Mouse (Mus musculus) forebrain, embryonic 14.5 days (tissue): Measurements from ENCODE around the gene Nsun2. TPM values are rescaled to one million over a fixed set of nuclear protein-coding genes. Genes with fewer than 3 reads are reported as not detected.
"Not testable (repeated sequence)": the region's sequence is repeated elsewhere in the genome, so short reads cannot be mapped to it uniquely, and the experiment has no call there.

Source experiments
- ATAC-seq: fragments of 200-750 bp; cut with Nextera tagmentation; 2 replicates; pipeline ENCODE4 v1.8.0; 2017; ENCODE audit warnings: mild to moderate bottlenecking, moderate library complexity
- DNase-seq: peaks from one replicate; pipeline ENCODE4 v3.0.0-alpha.2; 2015; ENCODE audit warnings: low spot score
- H3K27ac ChIP-seq: fragments of 300-500 bp; sonication (generic); 2 replicates; pipeline ENCODE4 v1.5.1; 2014; ENCODE audit warnings: low read depth, mild to moderate bottlenecking, control low read depth, low read length, moderate library complexity
- H3K27me3 ChIP-seq: fragments of 300-500 bp; sonication (generic); replicated peaks from 2 replicates; pipeline ENCODE4 v1.6.1; 2014; ENCODE audit warnings: low read length, control low read depth, mixed read lengths; ENCODE audit not compliant: control insufficient read depth, insufficient read depth
- H3K36me3 ChIP-seq: fragments of 300-500 bp; sonication (generic); 2 replicates; pipeline ENCODE4 v1.6.1; 2014; ENCODE audit warnings: low read length, control low read depth; ENCODE audit not compliant: control insufficient read depth, insufficient read depth
- H3K4me1 ChIP-seq: fragments of 300-500 bp; sonication (generic); 2 replicates; pipeline ENCODE4 v1.6.1; 2014; ENCODE audit warnings: antibody characterized with exemption, low read length, control low read depth; ENCODE audit not compliant: control insufficient read depth, insufficient read depth
- H3K4me2 ChIP-seq: fragments of 300-500 bp; sonication (generic); 2 replicates; pipeline ENCODE4 v1.6.1; 2014; ENCODE audit warnings: mild to moderate bottlenecking, control low read depth, low read length
- H3K4me3 ChIP-seq: fragments of 300-500 bp; sonication (generic); 2 replicates; pipeline ENCODE4 v1.5.1; 2014; ENCODE audit warnings: low read depth, low read length, control low read depth
- H3K9ac ChIP-seq: fragments of 300-500 bp; sonication (generic); 2 replicates; pipeline ENCODE4 v1.6.1; 2014; ENCODE audit warnings: mild to moderate bottlenecking, low read length, control low read depth, moderate library complexity
- H3K9me3 ChIP-seq: fragments of 300-500 bp; sonication (generic); replicated peaks from 2 replicates; pipeline ENCODE4 v1.6.1; 2016; ENCODE audit warnings: low read length, control low read depth, mixed read lengths; ENCODE audit not compliant: control insufficient read depth
- WGBS: fragments of 180-500 bp; shearing (Covaris S2); extraction: QIAGEN DNeasy Blood & Tissue Kit; methylation state at CpG from one replicate; pipeline ENCODE4 v1.1.7; 2014; 5-methylcytosine and 5-hydroxymethylcytosine counted together
- polyA plus RNA-seq: library from polyadenylated mRNA; unstranded; fragments of >200 nt; fragmentation: Nextera tagmentation; extraction: Ambion mirVana; gene quantifications from 2 replicates; pipeline ENCODE4 v1.2.1, GENCODE M21; 2014

Gene Nsun2
- polyA plus RNA-seq, 1 experiment from 2014 or later, result 86.2 TPM

GRCm38 (mm10) chr13:69564573-69564972 is 31.0 kb downstream of the Nsun2 start:
- DNase-seq (no peak), ATAC-seq (no peak)
- no peaks in the 10 kb centered on the region for H3K4me1 ChIP-seq
- no peak overlapping the region for H3K4me3 ChIP-seq
- H3K9ac ChIP-seq, result no peak overlapping the region
- no peaks in the 10 kb centered on the region for H3K36me3 ChIP-seq
- no peak overlapping the region for H3K4me2 ChIP-seq
- no peaks in the 10 kb centered on the region for H3K27me3 ChIP-seq
- H3K27ac ChIP-seq, result no peak overlapping the region
- H3K9me3 ChIP-seq, result no peaks in the 10 kb centered on the region

- not testable (repeated sequence) for DNase-seq, H3K4me2 ChIP-seq, H3K9ac ChIP-seq, H3K27ac ChIP-seq, H3K4me1 ChIP-seq, H3K27me3 ChIP-seq, H3K4me3 ChIP-seq, H3K36me3 ChIP-seq, ATAC-seq, H3K9me3 ChIP-seq
- WGBS, result 87% methylated on average over 4 of the region's 4 CpGs
Observed at GRCm38 (mm10) chr13:69565401-69565800, 31.9 kb downstream of the Nsun2 start.

- Histone ChIP-seq H3K4me2 (no peak overlapping the region), H3K27ac (no peak overlapping the region), H3K4me1 (no peaks in the 10 kb centered on the region), H3K36me3 (no peaks in the 10 kb centered on the region), H3K4me3 (no peak overlapping the region), H3K9ac (no peak overlapping the region), H3K27me3 (no peaks in the 10 kb centered on the region), H3K9me3 (no peaks in the 10 kb centered on the region)
- no peak for ATAC-seq
- no peak for DNase-seq
- WGBS, result 85% methylated on average over 9 of the region's 9 CpGs
Observed at GRCm38 (mm10) chr13:69569201-69569600, 35.7 kb downstream of the Nsun2 start.

DNA sequence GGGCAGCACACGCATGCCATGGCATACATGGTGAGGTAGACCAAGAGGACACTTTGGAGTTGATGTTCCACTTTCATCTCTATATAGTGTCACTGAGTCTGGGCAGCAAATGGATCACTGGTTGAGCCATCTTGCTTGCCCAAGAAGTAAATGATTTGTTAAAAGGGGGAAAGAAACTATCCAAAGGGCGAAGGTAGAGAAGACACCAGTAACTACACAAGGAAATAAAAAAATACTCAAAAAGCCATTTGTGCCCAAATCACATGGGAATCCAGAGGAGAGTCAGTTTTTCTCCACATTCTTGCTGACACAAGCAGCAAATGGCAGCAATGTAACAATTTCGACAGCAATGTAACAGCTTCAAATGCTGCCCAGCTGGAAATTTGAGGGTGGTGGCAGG is 39.0 kb downstream of the Nsun2 start:
- H3K4me2 ChIP-seq, result no peak overlapping the region

DNA sequence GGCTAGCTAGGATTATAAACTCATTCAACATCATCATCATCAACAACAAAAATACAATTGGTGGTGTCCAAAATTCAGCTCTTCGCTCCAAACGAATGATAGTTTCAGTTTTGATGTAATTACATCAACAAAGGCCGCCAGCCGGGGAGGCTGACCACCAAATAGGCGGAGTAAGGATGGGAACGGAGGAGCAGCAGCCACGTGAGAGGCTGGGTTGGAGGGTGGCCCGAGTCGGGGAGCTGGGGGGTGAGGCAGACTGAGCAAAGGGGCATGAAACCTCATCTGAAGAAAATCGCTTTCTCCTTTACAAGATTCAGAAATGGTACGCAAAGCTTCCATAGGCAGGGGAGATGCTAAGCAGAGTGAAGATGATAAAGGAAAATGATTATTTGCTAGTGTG is 43.1 kb downstream of the Nsun2 start:
- WGBS, result 60% methylated on average over 11 of the region's 11 CpGs
- DNase-seq (no peak), ATAC-seq (no peak)
- H3K4me1 ChIP-seq, result no peaks in the 10 kb centered on the region
- H3K9ac ChIP-seq, result no peak overlapping the region
- H3K27ac ChIP-seq, result no peak overlapping the region
- H3K9me3 ChIP-seq, result no peaks in the 10 kb centered on the region
- no peak overlapping the region for H3K4me3 ChIP-seq
- H3K4me2 ChIP-seq, result no peak overlapping the region
- H3K36me3 ChIP-seq, result no peaks in the 10 kb centered on the region
- H3K27me3 ChIP-seq, result no peaks in the 10 kb centered on the region

More for the DNA sequence above, 39.0 kb downstream of the Nsun2 start:
- DNase-seq (no peak), ATAC-seq (no peak)
- Histone ChIP-seq H3K27me3 (no peaks in the 10 kb centered on the region), H3K4me1 (no peaks in the 10 kb centered on the region), H3K9me3 (no peaks in the 10 kb centered on the region), H3K36me3 (no peaks in the 10 kb centered on the region), H3K9ac (no peak overlapping the region), H3K4me3 (no peak overlapping the region), H3K27ac (no peak overlapping the region)
- WGBS, result 96% methylated on average over 3 of the region's 3 CpGs

DNA sequence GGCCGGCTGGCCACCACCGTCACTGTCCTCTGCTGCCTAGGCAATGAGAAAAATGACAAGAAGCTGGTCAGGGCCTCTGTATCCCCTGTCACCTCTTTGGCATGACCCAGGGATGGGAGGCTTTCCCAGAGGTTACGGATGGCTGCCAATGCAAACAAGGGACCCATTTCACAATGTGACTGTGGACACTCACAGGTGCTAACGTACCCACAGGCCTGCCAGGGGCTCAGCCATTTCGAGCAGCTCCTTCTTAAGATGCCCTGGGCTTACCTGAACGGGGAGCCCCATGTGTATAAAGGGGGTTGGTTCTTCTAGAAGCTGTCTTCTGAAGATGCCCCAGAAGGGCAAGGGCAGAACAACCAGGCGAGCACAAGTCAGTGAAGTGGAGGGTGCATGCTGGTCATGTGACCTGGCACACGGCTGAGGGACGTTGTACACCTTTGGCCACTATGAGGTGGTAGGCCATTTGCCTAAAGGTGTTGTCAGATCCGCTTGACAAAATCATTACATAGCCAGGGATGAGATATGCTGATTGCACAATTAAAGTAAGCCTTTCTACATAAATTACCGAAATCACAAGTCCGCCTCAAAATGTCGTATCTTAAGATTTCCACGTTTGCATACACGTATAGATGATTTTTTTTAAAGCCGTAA is 43.8 kb downstream of the Nsun2 start:
- ATAC-seq, result no peak

DNA sequence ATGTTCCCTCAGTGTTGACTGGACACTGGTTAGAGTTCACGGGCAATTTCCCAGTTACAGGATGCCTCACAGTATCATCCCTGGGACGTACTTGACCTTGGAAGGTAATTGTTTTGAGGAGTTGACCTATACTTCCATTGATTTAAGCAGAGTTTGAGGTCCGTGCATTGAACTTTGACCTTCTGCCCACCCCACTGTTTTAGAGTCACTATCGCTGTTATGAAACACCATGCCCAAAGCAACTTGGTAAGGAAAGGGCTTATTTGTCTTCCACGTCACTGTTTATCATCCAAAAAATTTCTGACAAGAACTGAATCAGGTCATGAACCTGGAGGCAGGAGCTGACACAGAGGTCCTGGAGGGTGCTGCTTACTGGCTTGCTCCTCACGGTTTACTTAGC is 48.9 kb downstream of the Nsun2 start:
- no peak for ATAC-seq
- no peak for DNase-seq

More for the DNA sequence above, 43.8 kb downstream of the Nsun2 start:
- H3K4me3 ChIP-seq, result no peak overlapping the region
- no peak overlapping the region for H3K4me2 ChIP-seq
- H3K4me1 ChIP-seq, result no peaks in the 10 kb centered on the region
- WGBS, result 91% methylated on average over 16 of the region's 16 CpGs
- H3K36me3 ChIP-seq, result no peaks in the 10 kb centered on the region
- no peaks in the 10 kb centered on the region for H3K27me3 ChIP-seq
- H3K9ac ChIP-seq, result no peak overlapping the region
- H3K9me3 ChIP-seq, result no peaks in the 10 kb centered on the region
- no peak for DNase-seq
- H3K27ac ChIP-seq, result no peak overlapping the region

GRCm38 (mm10) chr13:69583591-69583990 is 50.0 kb downstream of the Nsun2 start:
- Histone ChIP-seq H3K4me2 (no peak overlapping the region), H3K27me3 (no peaks in the 10 kb centered on the region), H3K4me1 (no peaks in the 10 kb centered on the region), H3K4me3 (no peak overlapping the region), H3K9ac (no peak overlapping the region), H3K27ac (no peak overlapping the region), H3K36me3 (no peaks in the 10 kb centered on the region), H3K9me3 (no peaks in the 10 kb centered on the region)
- 93% methylated on average over 6 of the region's 6 CpGs for WGBS
- ATAC-seq (no peak), DNase-seq (no peak)

More for the DNA sequence above, 48.9 kb downstream of the Nsun2 start:
- H3K36me3 ChIP-seq, result no peaks in the 10 kb centered on the region
- H3K27me3 ChIP-seq, result no peaks in the 10 kb centered on the region
- H3K4me2 ChIP-seq, result no peak overlapping the region
- no peaks in the 10 kb centered on the region for H3K9me3 ChIP-seq
- H3K4me1 ChIP-seq, result no peaks in the 10 kb centered on the region
- H3K4me3 ChIP-seq, result no peak overlapping the region
- WGBS, result 94% methylated on average over 6 of the region's 6 CpGs
- H3K9ac ChIP-seq, result no peak overlapping the region
- H3K27ac ChIP-seq, result no peak overlapping the region

GRCm38 (mm10) chr13:69585828-69586227 is 52.3 kb downstream of the Nsun2 start:
- no peaks in the 10 kb centered on the region for H3K27me3 ChIP-seq
- H3K27ac ChIP-seq, result no peak overlapping the region
- H3K9ac ChIP-seq, result no peak overlapping the region
- no peak overlapping the region for H3K4me2 ChIP-seq
- ATAC-seq, result no peak
- WGBS, result 68% methylated on average over 6 of the region's 6 CpGs
- no peak overlapping the region for H3K4me3 ChIP-seq
- no peaks in the 10 kb centered on the region for H3K9me3 ChIP-seq
- H3K36me3 ChIP-seq, result no peaks in the 10 kb centered on the region
- no peaks in the 10 kb centered on the region for H3K4me1 ChIP-seq
- no peak for DNase-seq
